Mouse (Mus musculus): ENCODE measurements at regions not wholly inside any gene's neighbourhood (a gene's known extent, or its start where the extent isn't known, plus 50 kb on each side); places are given as distances from the start of the nearest gene placed in this dataset.

DNA sequence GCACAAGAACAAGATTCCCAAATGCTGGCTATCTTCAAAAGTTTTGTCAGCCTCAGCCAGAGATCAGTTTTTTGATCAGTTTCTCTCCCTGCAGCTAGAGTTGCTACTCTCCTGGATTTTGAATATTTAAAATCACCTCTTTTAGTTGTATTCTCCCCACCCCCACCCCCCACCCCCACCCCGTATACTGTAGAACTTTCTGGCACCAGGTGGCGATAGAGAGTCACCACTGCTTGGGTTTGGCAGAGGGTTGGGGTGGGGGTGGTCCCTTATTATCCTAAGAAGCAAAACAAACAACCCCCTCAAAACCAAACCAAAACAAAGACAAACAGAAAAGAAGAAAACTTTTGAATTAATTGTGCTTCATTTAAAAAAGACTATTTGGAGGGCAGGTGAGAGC is 122.0 kb downstream of the Dkk1 start:
- DNase-seq (ENCODE audit: low spot score in 2 of 2), result peak; percentile 46 to 47

DNA sequence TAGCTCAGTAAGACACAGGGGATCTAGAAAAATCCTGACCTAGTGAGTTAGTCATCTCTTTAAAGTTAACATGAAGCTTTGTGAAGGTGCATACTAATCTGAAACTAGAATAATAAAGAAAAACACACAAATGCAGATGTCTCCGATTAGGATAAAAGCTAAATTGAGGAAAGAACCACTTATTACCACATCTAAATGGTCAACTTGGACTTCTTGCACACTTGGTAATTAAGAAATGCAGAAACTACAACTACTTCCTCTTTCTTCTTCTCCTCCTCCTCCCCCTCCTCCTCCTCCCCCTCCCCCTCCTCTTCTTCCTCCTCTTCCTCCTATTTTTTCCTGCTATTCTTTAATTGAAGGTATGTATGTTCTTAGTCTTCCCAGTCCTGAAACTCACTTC is 116.3 kb downstream of the Dkk1 start:
- no peak for DNase-seq (ENCODE audit: low spot score in 2 of 2)

DNA sequence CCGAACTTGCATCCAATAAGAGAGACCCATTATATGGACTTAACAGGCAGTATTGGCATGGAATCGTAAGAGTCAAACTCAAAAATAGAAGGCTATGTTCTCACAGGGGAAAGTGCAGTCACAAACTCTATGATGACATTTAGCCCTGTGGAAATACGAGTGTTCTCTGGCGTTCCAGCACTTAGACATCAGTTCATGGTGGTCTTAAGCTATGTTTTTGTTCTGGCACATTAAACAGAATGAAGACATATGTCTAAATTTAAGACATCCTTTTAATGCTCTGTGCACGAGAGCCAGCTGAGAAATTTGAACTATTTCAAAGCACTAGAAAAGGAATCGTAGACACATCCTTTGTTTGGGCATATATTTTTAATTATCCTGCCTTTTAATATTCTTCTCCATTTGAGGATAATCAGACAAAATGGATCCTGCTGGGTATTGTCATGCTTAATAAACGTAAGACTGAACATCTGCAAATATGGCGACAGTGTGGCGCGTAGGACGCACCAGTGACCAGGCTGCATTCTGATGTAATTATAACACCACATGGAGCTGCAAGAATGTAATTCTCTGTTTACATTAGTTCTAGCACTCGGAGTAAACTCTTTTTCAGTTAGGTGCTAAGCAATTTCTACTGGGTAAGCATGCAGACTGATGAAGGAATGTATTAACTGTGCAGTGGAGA is 114.3 kb downstream of the Dkk1 start:
- no peak for DNase-seq (ENCODE audit: low spot score in 2 of 2)

DNA sequence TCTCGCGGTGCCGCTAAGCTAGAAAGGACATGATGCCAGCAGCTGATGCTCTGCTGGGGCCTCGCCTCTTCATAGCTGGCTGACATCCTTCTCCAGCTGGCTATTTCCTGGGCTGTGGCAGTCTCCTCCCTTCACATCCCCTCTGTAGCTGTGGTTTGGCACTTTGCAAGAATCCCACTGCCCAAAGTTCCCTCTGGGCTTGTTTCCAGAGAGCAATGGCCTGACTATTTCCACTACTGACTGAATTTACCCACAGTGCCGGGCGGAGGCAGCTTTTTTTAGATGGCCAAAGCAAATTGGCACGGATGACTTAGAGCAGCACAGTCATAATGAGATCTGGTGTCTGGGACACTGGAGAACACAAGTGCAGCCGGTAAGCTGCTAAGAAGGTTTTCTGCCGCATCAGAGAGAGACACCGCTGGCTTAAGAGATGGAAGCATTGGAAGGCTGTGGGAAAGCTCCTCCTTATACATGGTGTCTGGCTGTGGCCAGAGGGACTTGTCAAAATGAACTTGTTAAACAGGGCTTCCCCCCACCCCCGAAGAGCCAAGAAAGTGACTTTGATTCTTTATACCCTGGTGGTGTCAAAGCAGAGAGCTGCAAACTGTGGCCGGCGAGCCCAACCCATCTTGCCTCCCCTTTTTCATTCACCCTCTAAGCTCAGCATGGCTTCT is 98.5 kb downstream of the Dkk1 start:
- DNase-seq (ENCODE audit: low spot score in 2 of 2), result peak; percentile 17 to 29

DNA sequence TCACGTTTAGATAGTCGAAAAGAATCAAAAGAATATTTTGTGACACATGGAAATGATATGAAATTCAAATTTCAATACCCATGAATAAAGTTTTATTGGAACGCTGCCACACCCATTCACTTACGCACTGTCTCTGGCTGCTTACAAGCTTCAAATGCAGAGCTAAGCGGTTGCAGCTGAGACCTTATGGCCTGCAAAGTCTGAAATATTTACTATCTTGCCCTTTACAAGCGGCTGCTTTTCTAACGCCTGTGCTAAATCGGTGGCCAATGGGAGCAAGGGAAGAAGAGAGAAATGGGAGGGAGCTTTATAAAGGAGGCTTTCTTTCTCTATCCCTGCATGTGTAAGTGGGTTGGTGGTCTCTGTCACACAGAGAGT is 97.9 kb downstream of the Dkk1 start:
- DNase-seq (ENCODE audit: low spot score in 2 of 2), result no peak

DNA sequence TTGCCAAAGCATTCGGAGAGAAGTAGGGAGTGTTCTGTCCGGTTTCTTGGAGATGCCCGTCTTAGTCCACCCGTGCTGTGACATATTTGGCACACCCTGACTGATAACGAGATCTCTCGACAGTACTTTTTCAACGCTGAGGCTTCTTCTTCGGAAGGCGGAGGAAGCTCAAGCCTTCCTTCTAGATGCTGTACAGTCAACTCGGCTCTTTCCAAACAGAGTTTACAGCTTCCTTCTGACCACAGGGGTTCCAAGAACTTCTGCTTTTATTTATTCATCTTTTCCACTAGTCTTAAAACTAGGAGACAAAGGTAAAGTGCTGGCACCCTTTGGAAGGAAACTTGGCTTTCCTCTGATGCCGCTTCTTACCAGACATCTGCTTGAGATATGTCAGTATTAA is 96.8 kb downstream of the Dkk1 start:
- DNase-seq (ENCODE audit: low spot score in 2 of 2), result no peak

DNA sequence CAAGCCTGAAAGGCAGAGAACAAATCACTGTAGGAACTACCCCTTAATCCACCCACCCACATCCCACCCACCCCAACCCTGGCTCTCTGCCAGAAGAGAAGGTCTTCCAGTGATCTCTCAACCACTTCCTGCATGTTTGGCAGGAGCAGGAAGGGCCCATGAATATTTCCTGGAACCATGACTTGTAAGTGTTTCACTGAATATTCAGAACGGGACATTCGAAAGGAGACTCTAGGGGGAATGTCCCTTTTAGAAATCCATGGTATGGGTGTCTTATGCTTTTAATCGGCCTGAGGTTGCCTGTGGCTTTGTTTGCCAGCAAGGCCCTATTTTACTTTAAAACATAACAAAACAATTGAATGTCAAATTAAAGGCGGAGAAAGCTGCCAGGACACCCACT is 66.0 kb downstream of the Dkk1 start:
- no peak for DNase-seq (ENCODE audit: low spot score in 2 of 2)

DNA sequence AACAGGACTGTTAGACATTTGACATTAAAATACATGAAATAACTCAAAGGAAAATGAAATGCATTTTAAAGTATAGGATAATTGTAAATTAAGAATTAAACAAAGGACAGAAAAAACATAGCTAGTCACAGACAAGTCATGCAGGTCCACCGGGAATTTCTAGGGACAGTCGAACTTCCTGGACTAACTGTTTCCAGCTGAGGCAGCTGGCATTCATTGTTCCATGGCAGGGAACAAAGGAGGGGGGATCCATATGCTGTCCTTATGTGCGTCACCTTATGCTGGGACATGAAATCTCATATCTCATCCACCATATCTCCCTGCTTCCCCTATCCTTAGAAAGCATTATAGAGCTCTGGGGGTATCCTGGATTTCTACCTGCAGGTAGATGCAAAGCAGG is 59.7 kb downstream of the Dkk1 start:
- DNase-seq (ENCODE audit: low spot score in 2 of 2), result no peak

DNA sequence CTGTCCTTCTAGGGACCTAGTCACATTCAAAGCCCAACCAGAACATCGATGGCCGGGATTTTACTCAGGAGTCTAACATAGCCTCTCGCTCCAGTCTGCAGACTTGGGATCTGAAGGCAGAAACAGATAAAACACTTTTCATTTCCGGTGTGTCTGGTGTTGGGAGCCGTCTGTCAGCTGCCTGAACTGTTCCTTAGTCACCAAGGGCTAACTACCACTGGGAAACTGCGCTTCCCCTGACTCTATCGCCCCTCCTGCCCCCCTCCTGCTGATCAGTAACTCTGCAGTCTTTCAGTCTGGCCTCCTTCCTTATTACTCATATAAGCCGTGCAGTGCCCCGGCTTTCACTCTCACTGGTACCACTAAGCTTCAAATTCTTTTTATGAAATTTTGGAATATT is 58.5 kb downstream of the Dkk1 start:
- DNase-seq (ENCODE audit: low spot score in 2 of 2), result no peak
